Mouse (Mus musculus) embryonic fibroblast, embryonic 13.5 days (primary cell): ENCODE data around the gene Alkbh2.

ENCODE experiments used
- CTCF ChIP-seq: IDR thresholded peaks from 2 replicates; pipeline ENCODE4 v1.5.1; 2011; ENCODE audit warnings: mild to moderate bottlenecking, control low read depth, low read length, moderate library complexity, borderline replicate concordance; ENCODE audit not compliant: insufficient read depth
- POLR2A ChIP-seq: IDR thresholded peaks from 2 replicates; pipeline ENCODE4 v1.6.1; 2011; ENCODE audit warnings: low read depth, mild to moderate bottlenecking, control low read depth, low read length, moderate library complexity

DNA sequence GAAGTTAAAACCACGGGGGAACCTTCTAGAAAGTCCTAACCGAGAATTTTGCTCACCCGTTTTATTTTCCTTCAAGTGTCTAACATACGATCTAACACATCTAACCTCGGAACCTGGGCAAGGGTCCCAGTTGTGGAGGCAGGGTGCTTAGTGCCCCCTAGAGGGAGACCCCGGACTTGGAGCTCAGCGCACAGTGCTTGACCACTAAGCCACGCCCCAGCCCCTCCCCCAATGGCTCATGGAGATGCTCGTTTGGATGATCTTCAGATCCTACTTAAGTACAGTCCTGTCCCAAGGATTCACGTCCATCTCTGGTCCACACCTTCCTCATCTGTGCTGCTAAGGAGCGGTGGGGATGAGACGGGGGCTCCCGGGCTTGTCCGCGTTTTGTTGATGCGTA, 46.6 kb upstream of the Alkbh2 start:
- TF ChIP-seq POLR2A (no peak), CTCF (no peak)
